Mouse (Mus musculus): ENCODE results near the gene Hagh. TPM values are rescaled to one million over a fixed set of nuclear protein-coding genes. Genes with fewer than 3 reads are reported as not detected.
A peak's percentile ranks its signal among the peaks of the same experiment; 100 is the strongest.

The Hagh gene
- polyA plus RNA-seq, 1 experiment from 2014 or later = 56.7 TPM

DNA sequence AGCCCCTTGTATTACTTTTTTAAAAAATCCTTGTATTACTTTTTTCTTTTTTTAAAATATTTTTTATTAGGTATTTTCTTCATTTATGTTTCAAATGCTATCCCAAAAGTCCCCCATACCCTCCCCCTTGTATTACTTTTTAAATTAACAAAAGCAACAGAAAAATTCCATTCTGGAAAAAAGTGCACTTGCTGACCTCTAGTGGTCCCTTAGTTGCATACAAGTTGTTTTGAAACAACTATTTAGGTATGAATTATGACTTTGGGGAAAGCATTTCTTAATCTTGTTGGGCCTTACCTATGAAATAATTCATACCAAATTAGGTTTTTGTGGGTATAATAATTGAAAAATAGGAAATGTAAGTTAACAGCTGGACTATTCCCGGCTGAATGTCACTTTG is 22.4 kb upstream of the Hagh start:
- H3K4me3 ChIP-seq = no peak overlapping the region
- H3K4me2 ChIP-seq = no peak overlapping the region
- no peak overlapping the region for H3K9ac ChIP-seq
- peaks cover 4% of the 10 kb centered on the region for H3K27me3 ChIP-seq
- H3K4me1 ChIP-seq (replicated peaks) = no peaks in the 10 kb centered on the region
- no peak overlapping the region for H3K27ac ChIP-seq
- 19% methylated on average over 1 of the region's 1 CpGs for WGBS
- no peaks in the 10 kb centered on the region for H3K9me3 ChIP-seq (replicated peaks)
- no peaks in the 10 kb centered on the region for H3K36me3 ChIP-seq
- ATAC-seq (replicated peaks; ENCODE audit: insufficient number of reproducible peaks, insufficient read depth, low FRiP score, low read depth) = no peak

DNA sequence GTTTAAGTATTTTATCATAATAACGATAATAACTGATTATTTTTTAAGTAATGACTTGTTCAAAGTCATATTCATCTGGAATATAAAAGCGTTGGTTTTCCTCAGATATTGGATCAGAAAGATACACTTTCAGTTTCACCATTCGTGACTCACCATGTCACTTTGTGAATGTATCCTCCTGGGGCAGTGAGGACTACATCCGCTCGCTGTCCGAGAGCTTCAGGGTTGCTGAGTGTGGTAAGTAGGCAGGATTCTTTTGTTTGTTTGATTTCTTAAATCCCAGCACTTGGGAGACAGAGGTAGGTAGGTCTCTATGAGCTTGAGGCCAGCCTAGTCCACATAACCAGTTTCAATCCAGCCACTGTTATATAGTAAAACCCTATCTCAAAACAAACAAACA is 21.8 kb upstream of the Hagh start:
- Histone ChIP-seq H3K27me3 (peaks cover 4% of the 10 kb centered on the region), H3K36me3 (no peaks in the 10 kb centered on the region)
- no peak for ATAC-seq (replicated peaks; ENCODE audit: insufficient number of reproducible peaks, insufficient read depth, low FRiP score, low read depth)

DNA sequence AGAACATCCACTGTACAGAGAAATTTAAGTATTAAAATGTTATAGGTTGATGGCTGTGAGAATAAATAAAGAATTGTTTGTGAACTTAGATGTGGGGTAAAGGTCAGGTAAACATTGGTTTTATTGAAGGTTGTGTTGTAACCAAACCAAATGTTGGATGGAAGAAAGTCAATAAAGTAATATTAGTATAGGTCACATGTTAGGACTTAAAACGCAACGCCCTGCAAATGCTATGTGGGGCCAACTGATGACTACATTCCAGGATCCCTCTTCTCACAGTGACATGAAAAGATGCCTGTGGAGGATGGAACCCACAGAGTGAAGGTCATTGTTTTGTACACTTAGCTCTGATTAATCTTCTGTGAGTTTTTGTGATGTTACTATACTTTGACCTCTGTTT is 20.5 kb upstream of the Hagh start:
- no peak overlapping the region for H3K9ac ChIP-seq
- WGBS = 61% methylated on average over 2 of the region's 2 CpGs
- H3K36me3 ChIP-seq = no peaks in the 10 kb centered on the region

More for the DNA sequence above, 21.8 kb upstream of the Hagh start:
- no peak overlapping the region for H3K4me3 ChIP-seq
- no peak overlapping the region for H3K4me2 ChIP-seq
- no peak overlapping the region for H3K27ac ChIP-seq
- H3K4me1 ChIP-seq (replicated peaks) = no peaks in the 10 kb centered on the region
- 39% methylated on average over 6 of the region's 6 CpGs for WGBS
- H3K9me3 ChIP-seq (replicated peaks) = no peaks in the 10 kb centered on the region
- no peak overlapping the region for H3K9ac ChIP-seq

DNA sequence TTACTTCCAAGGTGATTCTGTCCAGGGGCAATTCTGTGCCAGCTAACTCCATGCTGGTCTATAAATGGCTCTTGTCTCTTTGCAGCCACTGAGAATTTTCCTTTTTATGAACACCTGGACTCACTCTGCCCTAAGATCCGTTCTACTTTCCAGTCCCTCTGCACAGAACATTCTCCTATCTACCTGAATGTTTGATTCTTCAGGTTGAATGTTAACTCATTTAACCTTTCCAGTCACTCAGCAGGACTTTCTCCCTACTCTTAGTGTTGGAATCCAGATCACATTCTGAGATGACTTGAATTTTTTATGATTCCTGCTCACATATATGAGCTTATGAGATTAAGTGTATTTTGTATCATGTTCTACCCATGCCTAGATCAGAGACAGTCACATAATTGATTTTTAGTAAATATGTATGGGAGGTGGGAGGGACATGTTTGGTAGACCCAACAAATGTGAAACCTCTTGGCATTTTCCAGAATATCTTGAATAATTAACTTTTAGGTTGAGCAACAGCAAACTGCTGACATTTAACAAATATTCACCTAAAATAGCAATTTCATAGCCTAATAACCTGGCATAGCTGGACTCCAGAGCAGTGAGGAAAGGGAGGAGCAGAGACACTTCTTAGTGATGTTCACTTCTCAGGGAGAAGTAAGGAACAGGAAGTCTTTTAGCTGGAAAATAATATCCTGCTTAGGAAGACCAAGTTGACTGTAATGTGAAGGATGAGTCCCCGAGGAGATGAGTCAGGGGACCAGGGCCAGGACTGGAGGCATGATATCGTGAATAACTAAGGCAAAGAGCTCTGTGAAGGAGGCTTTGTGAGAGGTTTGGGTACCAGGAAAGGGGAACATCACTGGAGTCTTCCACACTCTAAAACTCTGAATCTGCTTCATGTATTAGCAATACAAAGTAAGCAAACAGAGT is 18.3 kb upstream of the Hagh start:
- Histone ChIP-seq H3K4me3 (no peak overlapping the region), H3K27me3 (peaks cover 19% of the 10 kb centered on the region), H3K9ac (no peak overlapping the region), H3K27ac (no peak overlapping the region), H3K9me3 (replicated peaks) (no peaks in the 10 kb centered on the region), H3K36me3 (no peaks in the 10 kb centered on the region), H3K4me2 (no peak overlapping the region), H3K4me1 (replicated peaks) (no peaks in the 10 kb centered on the region)
- WGBS = 40% methylated on average over 3 of the region's 3 CpGs
- ATAC-seq (replicated peaks; ENCODE audit: insufficient number of reproducible peaks, insufficient read depth, low FRiP score, low read depth) = no peak

More for the DNA sequence above, 20.5 kb upstream of the Hagh start:
- H3K9me3 ChIP-seq (replicated peaks) = no peaks in the 10 kb centered on the region
- H3K27me3 ChIP-seq = peaks cover 6% of the 10 kb centered on the region; the same call in 1 of the 2 replicates
- no peak for ATAC-seq (replicated peaks; ENCODE audit: insufficient number of reproducible peaks, insufficient read depth, low FRiP score, low read depth)
- no peak overlapping the region for H3K4me3 ChIP-seq
- H3K4me1 ChIP-seq (replicated peaks) = no peaks in the 10 kb centered on the region
- H3K4me2 ChIP-seq = no peak overlapping the region
- H3K27ac ChIP-seq = no peak overlapping the region

DNA sequence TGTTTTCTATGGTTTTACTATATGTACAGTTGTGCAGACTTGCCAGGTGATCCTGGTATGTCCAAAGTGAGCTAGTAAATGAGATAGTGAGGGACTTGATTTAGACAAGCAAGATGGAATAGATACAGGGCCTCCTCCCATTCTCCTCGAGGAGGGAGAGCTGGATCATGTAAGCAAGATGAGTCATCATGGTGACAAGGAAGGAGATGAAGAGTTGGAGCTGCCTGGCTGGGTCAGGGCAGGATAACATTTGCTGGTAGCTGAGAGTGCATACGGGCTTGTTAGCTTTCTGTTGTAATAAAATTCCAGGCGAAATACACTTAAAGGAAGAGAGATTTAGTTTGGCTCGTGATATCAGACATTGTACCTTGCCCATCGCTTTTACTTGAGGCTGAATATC is 398 bp downstream of the Hagh start:
- 49% methylated on average over 5 of the region's 5 CpGs for WGBS

DNA sequence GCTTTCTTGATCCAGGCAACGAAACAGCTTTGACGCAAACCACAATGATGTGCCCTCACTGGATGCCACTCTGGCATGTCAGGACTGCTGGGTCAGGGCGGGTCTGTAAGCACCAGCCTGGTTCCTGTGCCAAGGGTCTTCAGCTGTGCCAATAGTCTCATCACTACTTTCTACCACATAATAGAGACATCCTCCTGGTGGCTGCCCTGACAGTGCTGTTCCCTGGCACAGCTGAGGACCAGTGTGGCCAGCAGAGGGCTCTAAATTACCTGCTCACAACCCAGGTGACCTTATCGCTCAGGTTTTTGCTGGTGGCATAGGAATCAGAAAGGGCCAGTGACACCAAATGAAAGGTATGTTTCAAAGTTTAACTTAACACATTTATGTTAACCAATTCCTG is 1.2 kb downstream of the Hagh start:
- Histone ChIP-seq H3K9me3 (replicated peaks) (no peaks in the 10 kb centered on the region), H3K4me3 (no peak overlapping the region), H3K9ac (no peak overlapping the region), H3K4me2 (no peak overlapping the region), H3K4me1 (replicated peaks) (0 out of 2 replicates have a peak, but pooled peaks cover 3% of the 10 kb centered on the region), H3K36me3 (no peaks in the 10 kb centered on the region), H3K27me3 (peaks cover 13% of the 10 kb centered on the region; the same call in 1 of the 2 replicates), H3K27ac (no peak overlapping the region)
- WGBS = 47% methylated on average over 4 of the region's 4 CpGs
- ATAC-seq (replicated peaks; ENCODE audit: insufficient number of reproducible peaks, insufficient read depth, low FRiP score, low read depth) = no peak

More for the DNA sequence above, 398 bp downstream of the Hagh start:
- H3K27ac ChIP-seq = no peak overlapping the region
- no peaks in the 10 kb centered on the region for H3K36me3 ChIP-seq
- no peak overlapping the region for H3K9ac ChIP-seq
- no peak overlapping the region for H3K4me2 ChIP-seq
- H3K27me3 ChIP-seq = peaks cover 17% of the 10 kb centered on the region
- 0 out of 2 replicates have a peak, but pooled peaks cover 3% of the 10 kb centered on the region for H3K4me1 ChIP-seq (replicated peaks)
- no peak overlapping the region for H3K4me3 ChIP-seq
- ATAC-seq (replicated peaks; ENCODE audit: insufficient number of reproducible peaks, insufficient read depth, low FRiP score, low read depth) = no peak
- no peaks in the 10 kb centered on the region for H3K9me3 ChIP-seq (replicated peaks)

DNA sequence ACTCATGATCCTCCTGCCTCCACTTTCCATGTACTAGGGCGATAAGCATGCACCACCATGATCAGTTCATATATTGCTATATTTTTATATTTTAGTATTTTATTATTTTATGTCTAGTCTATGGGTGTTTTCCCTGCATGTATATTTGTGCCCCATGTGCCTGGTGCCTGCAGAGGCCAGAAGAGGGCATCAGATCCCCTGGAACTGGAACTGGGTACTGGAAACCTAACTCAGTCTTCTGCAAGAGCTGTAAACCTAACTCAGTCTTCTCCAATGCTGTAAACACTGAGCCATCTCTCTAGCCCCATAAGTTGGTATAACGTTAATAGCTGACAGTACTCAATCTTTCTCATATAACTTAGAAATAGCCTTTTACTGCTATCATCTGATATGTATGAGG is 2.7 kb downstream of the Hagh start:
- ATAC-seq (replicated peaks; ENCODE audit: insufficient number of reproducible peaks, insufficient read depth, low FRiP score, low read depth) = no peak
- Histone ChIP-seq H3K9me3 (replicated peaks) (no peaks in the 10 kb centered on the region), H3K4me2 (no peak overlapping the region), H3K9ac (no peak overlapping the region), H3K27me3 (peaks cover 13% of the 10 kb centered on the region; the same call in 1 of the 2 replicates), H3K27ac (no peak overlapping the region), H3K4me3 (no peak overlapping the region), H3K36me3 (no peaks in the 10 kb centered on the region), H3K4me1 (replicated peaks) (0 out of 2 replicates have a peak, but pooled peaks cover 3% of the 10 kb centered on the region)
- WGBS = 53% methylated on average over 2 of the region's 2 CpGs

DNA sequence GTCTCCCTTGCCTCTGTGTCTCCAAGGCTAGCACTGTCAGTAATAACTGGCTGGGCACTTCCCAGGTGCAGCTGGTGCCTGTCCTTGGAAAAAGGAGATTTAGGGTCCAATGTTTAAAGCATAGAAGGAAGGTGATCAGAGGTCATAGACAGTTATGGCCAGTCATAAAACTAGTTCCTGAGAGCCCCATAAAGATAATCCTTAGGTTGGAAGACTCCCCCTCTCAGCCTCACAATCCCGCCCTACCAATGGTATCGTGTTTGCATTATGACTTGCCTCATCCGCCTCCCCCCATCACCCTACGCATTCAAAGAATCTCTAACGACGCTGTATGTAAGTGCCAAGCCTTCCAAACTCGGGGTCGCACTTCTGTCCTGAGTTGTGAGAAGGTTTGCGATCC is 4.6 kb downstream of the Hagh start:
- H3K9ac ChIP-seq = no peak overlapping the region
- H3K9me3 ChIP-seq (replicated peaks) = no peaks in the 10 kb centered on the region
- H3K4me3 ChIP-seq = no peak overlapping the region
- WGBS = 40% methylated on average over 9 of the region's 9 CpGs
- no peak overlapping the region for H3K27ac ChIP-seq
- H3K36me3 ChIP-seq = no peaks in the 10 kb centered on the region
- peaks cover 7% of the 10 kb centered on the region; the same call in 1 of the 2 replicates for H3K27me3 ChIP-seq
- peak overlapping the region; percentile 22 for H3K4me2 ChIP-seq
- H3K4me1 ChIP-seq (replicated peaks) = peaks cover 10% of the 10 kb centered on the region
- no peak for ATAC-seq (replicated peaks; ENCODE audit: insufficient number of reproducible peaks, insufficient read depth, low FRiP score, low read depth)

DNA sequence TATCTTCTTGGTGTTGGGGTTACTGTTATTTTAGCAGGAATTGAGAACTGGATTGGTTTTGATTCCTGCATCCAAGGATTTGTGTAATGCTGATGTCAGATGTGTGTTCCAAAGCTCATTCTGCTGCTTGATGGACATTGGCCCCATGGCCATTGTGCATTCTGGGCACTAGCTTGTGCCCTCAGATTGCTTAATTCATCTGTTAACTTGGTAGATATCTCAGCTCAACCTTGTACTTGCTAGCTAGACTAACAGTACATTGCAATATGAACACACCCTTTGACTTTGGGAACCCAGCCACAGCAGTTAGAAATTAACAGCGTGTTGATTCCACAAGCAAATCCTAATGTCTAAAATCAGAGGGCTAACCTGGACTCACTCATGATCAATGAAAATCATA is 7.4 kb downstream of the Hagh start:
- Histone ChIP-seq H3K36me3 (no peaks in the 10 kb centered on the region), H3K4me3 (no peak overlapping the region), H3K27me3 (no peaks in the 10 kb centered on the region), H3K4me2 (no peak overlapping the region), H3K9ac (no peak overlapping the region), H3K27ac (no peak overlapping the region), H3K4me1 (replicated peaks) (peaks cover 19% of the 10 kb centered on the region), H3K9me3 (replicated peaks) (no peaks in the 10 kb centered on the region)
- ATAC-seq (replicated peaks; ENCODE audit: insufficient number of reproducible peaks, insufficient read depth, low FRiP score, low read depth) = no peak
- 94% methylated on average over 1 of the region's 1 CpGs for WGBS

DNA sequence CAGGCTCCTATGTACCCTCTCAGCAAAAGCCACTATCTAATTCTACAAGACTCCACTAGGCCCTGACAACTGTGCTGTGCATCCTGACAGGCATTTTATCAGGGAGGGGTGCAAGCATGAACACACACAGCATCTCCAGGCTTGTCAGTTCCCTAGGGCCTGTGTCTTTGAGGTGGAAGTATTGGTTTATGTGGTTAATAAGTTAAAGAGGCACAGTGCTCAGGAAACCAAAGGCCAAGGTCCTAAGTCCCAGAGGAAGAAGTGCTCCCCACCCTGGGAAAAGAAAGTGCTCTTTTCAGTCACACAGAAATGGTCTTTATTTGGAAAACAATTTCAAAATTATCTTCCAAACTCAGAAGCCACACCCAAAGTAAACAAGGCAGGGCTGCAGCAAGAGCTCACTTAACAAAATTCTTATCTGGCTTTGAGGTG is 8.7 kb downstream of the Hagh start:
- Histone ChIP-seq H3K27me3 (no peaks in the 10 kb centered on the region), H3K4me2 (peak overlapping the region; percentile 86), H3K9ac (peak overlapping the region; percentile 43; the same call in 1 of the 2 replicates), H3K27ac (peak overlapping the region; percentile 98), H3K9me3 (replicated peaks) (no peaks in the 10 kb centered on the region), H3K4me1 (replicated peaks) (peaks cover 19% of the 10 kb centered on the region), H3K4me3 (peak overlapping the region; percentile 60), H3K36me3 (peaks cover 9% of the 10 kb centered on the region)
- no peak for ATAC-seq (replicated peaks; ENCODE audit: insufficient number of reproducible peaks, insufficient read depth, low FRiP score, low read depth)

DNA sequence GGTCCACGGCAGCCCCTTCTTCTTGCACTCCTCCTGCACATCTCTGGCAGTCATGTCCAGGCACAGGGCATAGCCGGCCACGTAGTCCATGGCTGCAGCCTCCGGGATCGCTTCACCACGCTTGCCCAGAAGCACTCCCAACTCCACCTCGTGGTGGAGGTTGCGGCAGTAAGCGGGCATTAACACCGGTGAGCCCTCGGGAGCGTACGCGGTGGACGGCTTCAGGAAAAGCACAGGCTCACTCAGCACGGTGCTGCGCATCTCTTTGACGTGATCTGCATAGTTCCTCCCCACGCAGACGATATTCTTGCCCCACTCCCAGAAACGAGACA is 9.8 kb downstream of the Hagh start:
- WGBS = under 1% methylated on average over 21 of the region's 21 CpGs
- H3K27me3 ChIP-seq = no peaks in the 10 kb centered on the region
- peaks cover 18% of the 10 kb centered on the region for H3K4me1 ChIP-seq (replicated peaks)
- H3K4me2 ChIP-seq = peak overlapping the region; percentile 86
- ATAC-seq (replicated peaks; ENCODE audit: insufficient number of reproducible peaks, insufficient read depth, low FRiP score, low read depth) = peak; percentile 56
- peak overlapping the region; percentile 60 for H3K4me3 ChIP-seq
- H3K9ac ChIP-seq = peak overlapping the region; percentile 91
- H3K36me3 ChIP-seq = peaks cover 18% of the 10 kb centered on the region
- peak overlapping the region; percentile 98 for H3K27ac ChIP-seq
- no peaks in the 10 kb centered on the region for H3K9me3 ChIP-seq (replicated peaks)

Data from heart, embryonic 15.5 days (tissue).